Mouse (Mus musculus) lung, adult 2 months (tissue): ENCODE results near the gene Tnrc18. TPM values are rescaled to one million over a fixed set of nuclear protein-coding genes. Genes with fewer than 3 reads are reported as not detected.

Source experiments
- DNase-seq: peaks from one replicate; pipeline ENCODE4 v3.0.0; 2022
- H3K4me1 ChIP-seq: fragments of 200-500 bp; 2 replicates; pipeline ENCODE4 v1.6.1; 2011; ENCODE audit warnings: low read length; ENCODE audit not compliant: control insufficient read depth, insufficient read depth
- H3K4me3 ChIP-seq: fragments of 200-500 bp; replicated peaks from 2 replicates; pipeline ENCODE3; 2011; ENCODE audit warnings: low read depth, mild to moderate bottlenecking, control low read depth, low read length; ENCODE audit errors: extremely low read depth
- CTCF ChIP-seq: fragments of 200-500 bp; IDR thresholded peaks from 2 replicates; pipeline ENCODE4 v1.5.1; 2011; ENCODE audit warnings: mild to moderate bottlenecking, low read length, control low read depth; ENCODE audit not compliant: insufficient read depth
- POLR2A ChIP-seq: fragments of 200-500 bp; IDR thresholded peaks from 2 replicates; pipeline ENCODE4 v1.6.1; 2011; ENCODE audit warnings: low read depth, mild to moderate bottlenecking, control low read depth, low read length, borderline replicate concordance; ENCODE audit errors: extremely low read depth
- WGBS: fragments of 180-500 bp; shearing (Covaris S2); methylation state at CpG from one replicate; pipeline ENCODE4 v1.1.7; 2018; 5-methylcytosine and 5-hydroxymethylcytosine counted together
- polyA plus RNA-seq: library from polyadenylated mRNA; depleted of rRNA; stranded (reverse); fragments of >200 nt; gene quantifications from 2 replicates; pipeline ENCODE4 v1.2.3, GENCODE M21; 2012

The Tnrc18 gene
- polyA plus RNA-seq, 1 experiment, result 60.1 TPM

DNA sequence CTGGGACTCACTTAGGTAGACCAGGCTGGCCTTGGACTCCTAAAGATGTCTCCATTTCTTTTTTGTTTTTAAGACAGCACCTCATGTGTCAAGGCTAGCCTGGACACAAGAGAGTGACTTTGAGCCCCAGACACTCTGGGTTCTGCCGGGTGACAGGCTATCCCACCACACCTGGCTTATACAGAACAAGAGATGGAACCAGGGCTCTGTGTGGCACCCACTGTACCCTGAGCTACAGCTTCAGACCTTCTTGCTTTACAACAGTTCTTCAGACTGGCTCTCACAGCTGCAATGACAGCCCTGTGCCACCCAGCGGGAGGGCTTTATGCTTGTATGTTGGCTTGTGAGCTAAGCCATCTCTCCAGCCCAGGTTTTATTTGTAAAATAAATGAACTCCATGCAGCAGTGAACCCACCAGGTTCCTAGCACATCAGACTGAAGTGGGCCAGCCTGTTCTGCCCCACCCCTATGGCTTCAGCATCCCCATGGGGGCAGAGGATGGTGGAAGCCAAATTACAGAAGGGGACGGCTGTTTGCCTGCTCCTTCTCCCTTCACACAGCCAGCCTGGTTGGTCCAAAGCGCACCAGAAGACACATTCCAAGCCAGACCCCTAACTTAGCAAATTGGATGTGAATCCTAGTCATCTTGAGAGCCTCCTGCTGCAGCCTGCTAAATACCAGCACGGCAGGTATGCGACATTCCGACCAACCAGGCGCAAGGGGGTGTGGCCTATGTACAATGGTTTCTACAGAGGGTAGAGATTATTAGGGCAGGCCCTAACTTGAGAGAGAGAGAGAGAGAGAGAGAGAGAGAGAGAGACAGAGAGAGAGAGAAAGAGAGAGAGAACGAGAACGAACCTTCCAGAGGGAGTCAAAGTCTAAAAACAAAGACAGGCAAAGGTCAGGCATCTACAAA, 48.9 kb downstream of the Tnrc18 start:
- Histone ChIP-seq H3K4me1 (no peaks in the 10 kb centered on the region), H3K4me3 (no peak overlapping the region)
- DNase-seq, result no peak
- TF ChIP-seq CTCF, result no peak
- no peak for TF ChIP-seq POLR2A
- 61% methylated on average over 10 of the region's 10 CpGs for WGBS

DNA sequence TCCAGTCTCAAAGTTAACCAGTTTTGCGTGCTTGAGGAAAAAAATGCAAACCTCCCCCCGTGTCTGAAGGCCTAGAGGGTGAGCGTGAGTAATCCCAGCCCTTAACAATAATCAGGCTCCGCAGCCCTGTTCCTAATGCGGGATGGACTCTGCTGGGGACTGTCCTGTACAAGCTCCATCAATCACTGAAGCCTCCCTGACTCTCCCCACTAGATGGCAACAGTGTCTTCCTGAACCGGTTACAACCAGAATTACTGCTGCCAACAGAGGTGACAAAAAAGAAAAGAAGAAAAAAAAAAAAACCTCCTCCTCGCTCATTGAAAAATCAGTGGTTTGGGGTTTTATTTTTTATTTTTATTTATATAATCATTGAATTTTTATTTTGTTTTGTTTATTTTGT, 49.5 kb downstream of the Tnrc18 start:
- no peaks in the 10 kb centered on the region for H3K4me1 ChIP-seq
- H3K4me3 ChIP-seq, result no peak overlapping the region
- no peak for TF ChIP-seq POLR2A
- peak; percentile 60 for TF ChIP-seq CTCF
- peak; percentile 54 for DNase-seq
- 17% methylated on average over 7 of the region's 7 CpGs for WGBS

DNA sequence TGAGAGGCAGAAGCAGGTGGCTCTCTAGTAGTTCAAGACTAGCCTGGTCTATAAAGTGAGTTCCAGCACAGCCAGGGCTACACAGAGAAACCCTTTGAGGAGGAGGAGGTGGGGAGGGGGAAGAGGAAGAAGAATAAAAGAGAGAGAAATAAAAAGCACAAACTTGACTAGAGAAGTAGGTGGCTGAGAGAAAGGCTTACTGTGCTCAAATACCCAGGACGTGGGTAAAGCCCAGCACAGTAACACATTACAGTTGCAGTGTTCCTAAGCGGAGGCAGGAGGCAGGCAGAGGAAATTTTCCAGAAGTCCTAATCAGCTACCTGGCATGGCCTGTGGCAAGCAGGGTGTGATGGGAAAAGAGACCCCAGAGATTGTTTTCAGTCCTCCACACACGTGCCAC, 50.8 kb downstream of the Tnrc18 start:
- TF ChIP-seq CTCF (no peak), POLR2A (no peak)

DNA sequence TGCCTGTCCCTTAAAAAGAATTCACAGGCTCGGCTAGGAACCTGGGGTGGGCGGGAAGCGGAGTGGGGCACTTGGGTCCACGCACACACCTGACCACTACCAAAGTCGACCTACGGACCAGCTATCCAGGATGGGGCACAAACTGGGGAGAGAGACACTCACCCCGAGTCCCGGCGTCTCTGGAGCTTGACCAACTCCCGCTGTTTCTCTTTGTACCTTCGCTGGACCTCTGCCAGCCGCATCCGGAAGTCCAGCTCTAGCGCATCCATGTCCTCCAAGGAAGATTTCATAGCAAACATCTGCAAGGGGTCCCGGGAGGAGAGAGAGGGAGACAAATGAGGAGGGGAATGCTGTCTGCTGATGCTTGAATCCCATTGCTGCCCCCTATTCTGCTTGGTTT, 52.6 kb downstream of the Tnrc18 start:
- DNase-seq, result no peak
- no peak for TF ChIP-seq POLR2A
- TF ChIP-seq CTCF, result no peak
- 85% methylated on average over 15 of the region's 15 CpGs for WGBS
- Histone ChIP-seq H3K4me1 (no peaks in the 10 kb centered on the region), H3K4me3 (no peak overlapping the region)

More for the DNA sequence above, 50.8 kb downstream of the Tnrc18 start:
- no peak overlapping the region for H3K4me3 ChIP-seq
- H3K4me1 ChIP-seq, result no peaks in the 10 kb centered on the region
- no peak for DNase-seq
- WGBS, result 92% methylated on average over 3 of the region's 3 CpGs

DNA sequence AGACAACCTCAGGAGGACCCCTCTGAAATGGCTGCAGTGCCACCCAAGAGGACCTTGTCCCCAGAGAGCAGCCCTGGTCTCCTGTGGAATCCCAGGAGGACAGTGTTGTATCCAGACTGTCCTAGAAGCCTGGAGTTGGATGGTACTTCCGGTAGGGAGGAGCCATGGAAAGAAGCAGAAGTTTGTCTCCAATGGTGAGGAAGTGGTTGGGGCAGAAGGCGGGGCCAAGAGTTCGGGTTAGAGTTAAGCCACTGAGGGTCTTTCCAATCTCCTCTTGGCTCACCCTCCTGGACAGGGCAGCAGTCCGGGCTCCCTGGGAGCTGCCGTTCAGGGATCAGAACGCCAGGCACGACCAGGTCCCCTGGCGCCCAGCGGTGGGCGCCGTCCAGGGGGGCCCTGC, 53.2 kb downstream of the Tnrc18 start:
- TF ChIP-seq CTCF, result no peak
- TF ChIP-seq POLR2A, result no peak
- WGBS, result 68% methylated on average over 11 of the region's 11 CpGs
- Histone ChIP-seq H3K4me3 (no peak overlapping the region), H3K4me1 (no peaks in the 10 kb centered on the region)
- DNase-seq, result no peak

DNA sequence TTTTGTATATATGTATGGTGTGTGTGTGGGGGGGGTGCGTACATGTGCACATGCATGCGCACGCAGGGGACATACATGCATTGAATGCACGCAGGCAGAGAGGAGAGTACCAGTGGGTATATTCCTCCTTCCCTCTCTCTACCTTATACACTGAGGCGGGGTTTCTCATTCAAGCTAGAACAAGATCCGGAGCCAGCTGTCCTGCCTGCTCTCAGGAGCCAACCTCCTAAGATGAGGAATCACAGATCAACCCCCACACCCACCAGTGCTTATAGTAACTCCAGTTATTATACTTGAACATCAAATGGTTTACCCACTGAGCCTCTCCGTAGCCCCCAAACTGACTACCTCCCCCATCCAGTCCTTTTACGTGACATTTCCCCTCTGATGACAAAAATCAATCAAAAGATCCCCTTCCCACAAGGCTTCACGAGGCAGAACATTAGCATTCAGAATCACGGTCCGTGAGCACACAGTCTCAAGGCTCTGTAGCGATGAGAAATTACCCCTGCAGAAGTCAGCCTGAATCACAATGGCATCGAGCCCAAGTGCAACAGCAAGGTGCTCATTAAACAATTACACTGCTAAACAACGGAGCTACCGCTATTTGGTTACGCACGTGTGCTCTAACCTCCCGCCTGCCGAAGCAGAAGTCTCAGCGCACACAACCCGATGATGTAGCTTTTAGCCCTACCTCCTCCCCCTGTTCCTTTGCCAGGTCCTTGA, 55.2 kb downstream of the Tnrc18 start:
- Histone ChIP-seq H3K4me3 (no peak overlapping the region), H3K4me1 (no peaks in the 10 kb centered on the region)
- no peak for DNase-seq
- TF ChIP-seq POLR2A (no peak), CTCF (no peak)
- WGBS, result 94% methylated on average over 21 of the region's 21 CpGs

DNA sequence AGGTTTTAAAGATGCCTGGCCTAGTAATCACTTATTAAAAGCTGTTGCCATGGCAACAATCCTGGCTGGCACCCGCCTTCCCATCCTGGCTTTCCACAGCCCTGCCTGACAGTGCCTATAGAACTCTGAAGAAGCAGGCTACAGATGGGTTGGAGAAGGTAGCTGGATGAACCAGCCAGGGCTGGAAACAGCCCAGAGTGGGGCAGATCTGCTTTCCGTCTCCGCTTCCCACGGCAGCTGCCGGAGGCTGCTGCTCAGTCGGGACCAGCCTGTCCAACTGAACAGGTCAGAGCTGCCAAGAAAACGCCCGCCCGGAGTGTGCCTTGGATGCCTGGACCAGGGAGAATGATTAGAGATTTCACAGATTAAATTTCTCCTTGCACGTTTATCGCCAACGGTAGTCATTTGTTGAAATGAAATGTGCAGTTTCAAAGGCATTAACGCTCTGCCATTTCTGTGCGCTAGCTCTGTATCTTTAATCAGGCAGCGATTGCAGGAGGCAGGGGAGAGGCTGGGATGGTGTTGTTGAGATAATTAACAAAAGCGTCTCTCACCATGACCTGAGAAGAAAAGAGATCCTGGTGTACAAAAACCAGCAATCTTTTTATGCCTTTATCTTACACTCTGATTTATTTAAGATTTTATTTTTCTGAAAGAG, 56.0 kb downstream of the Tnrc18 start:
- no peak for DNase-seq
- TF ChIP-seq POLR2A (no peak), CTCF (no peak)
- no peak overlapping the region for H3K4me3 ChIP-seq
- H3K4me1 ChIP-seq, result no peaks in the 10 kb centered on the region
- WGBS, result 85% methylated on average over 16 of the region's 16 CpGs

DNA sequence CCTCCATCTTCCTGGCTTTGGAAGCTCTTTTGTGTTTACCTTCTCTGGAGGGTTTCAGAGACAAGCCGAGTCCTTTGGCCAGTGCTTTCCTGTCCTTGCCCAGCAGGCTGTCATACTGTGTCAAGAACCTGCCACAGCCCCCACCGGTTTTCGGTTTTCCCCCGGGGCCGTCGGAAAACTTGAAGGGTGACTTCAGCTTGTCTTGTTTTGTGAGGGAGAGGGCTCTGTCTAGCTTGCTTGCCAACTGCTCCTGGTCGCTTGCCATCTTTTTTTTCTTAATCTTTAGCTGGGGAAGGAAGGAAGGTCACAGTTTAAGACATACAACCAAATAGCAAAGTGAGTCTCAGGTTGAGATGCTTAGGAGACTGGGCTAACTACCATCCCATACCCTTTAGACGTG, 57.7 kb downstream of the Tnrc18 start:
- DNase-seq, result no peak
- TF ChIP-seq POLR2A, result no peak
- no peak for TF ChIP-seq CTCF
- Histone ChIP-seq H3K4me1 (no peaks in the 10 kb centered on the region), H3K4me3 (no peak overlapping the region)
- 75% methylated on average over 8 of the region's 8 CpGs for WGBS

DNA sequence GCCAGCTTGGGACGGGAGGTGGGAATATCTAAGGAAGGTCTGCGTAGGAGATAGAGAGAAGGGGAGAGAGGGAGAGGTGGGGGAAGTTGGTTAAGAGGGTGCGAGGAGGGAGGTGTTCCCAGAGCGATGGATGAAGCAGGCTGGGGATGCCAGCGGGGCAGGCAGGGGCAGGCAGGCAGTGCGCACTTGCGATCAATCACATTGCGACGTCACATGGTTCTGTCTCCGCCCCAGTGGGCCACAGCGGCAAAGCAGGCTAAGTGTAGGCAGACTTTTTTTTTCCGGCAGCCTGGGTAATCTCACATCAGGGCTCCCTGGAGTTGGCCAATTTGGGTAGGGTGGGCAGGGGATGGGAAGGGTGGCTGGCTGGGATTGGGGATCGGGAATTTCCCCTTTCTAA, 65.2 kb downstream of the Tnrc18 start:
- Histone ChIP-seq H3K4me1 (no peaks in the 10 kb centered on the region), H3K4me3 (no peak overlapping the region)
- WGBS, result 69% methylated on average over 13 of the region's 13 CpGs
- no peak for DNase-seq
- TF ChIP-seq POLR2A (no peak), CTCF (no peak)

DNA sequence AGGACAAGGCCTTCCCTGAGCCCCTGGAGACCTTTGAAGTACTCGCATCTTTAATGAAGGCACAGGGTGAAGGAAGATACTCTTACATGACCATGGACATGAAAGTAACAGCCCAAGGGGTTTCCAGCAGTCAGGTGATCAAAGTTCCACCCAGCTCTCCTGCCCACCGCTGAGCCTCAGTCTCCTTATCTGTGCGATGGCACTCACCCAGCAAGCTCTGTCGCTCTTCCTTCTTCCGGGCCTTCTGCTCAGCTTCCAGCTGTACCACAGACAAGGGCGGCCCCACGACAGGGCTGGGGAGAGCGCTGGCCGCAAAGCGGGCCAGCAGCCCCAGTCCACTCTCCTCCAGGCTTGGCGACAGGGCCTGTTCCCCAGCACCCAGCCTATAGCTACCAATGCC, 67.3 kb downstream of the Tnrc18 start:
- DNase-seq, result no peak
- 86% methylated on average over 11 of the region's 11 CpGs for WGBS
- H3K4me1 ChIP-seq, result no peaks in the 10 kb centered on the region
- no peak overlapping the region for H3K4me3 ChIP-seq
- no peak for TF ChIP-seq POLR2A
- TF ChIP-seq CTCF, result no peak
